Mouse (Mus musculus) midbrain, embryonic 12.5 days (tissue): ENCODE measurements at regions not wholly inside any gene's neighbourhood (a gene's known extent, or its start where the extent isn't known, plus 50 kb on each side); places are given as distances from the start of the nearest gene placed in this dataset.

Source experiments
- ATAC-seq: fragments of 200-750 bp; cut with Nextera tagmentation; 2 replicates; pipeline ENCODE4 v1.8.0; 2017; ENCODE audit warnings: low read depth, moderate TSS enrichment, moderate library complexity; ENCODE audit not compliant: low FRiP score
- H3K27ac ChIP-seq: fragments of 300-500 bp; sonication (generic); replicated peaks from 2 replicates; pipeline ENCODE4 v1.5.1; 2016; ENCODE audit warnings: mild to moderate bottlenecking
- H3K27me3 ChIP-seq: fragments of 300-500 bp; sonication (generic); 2 replicates; pipeline ENCODE4 v1.6.1; 2016; ENCODE audit warnings: mild to moderate bottlenecking
- H3K36me3 ChIP-seq: fragments of 300-500 bp; sonication (generic); 2 replicates; pipeline ENCODE4 v1.6.1; 2016
- H3K4me1 ChIP-seq: fragments of 300-500 bp; sonication (generic); 2 replicates; pipeline ENCODE4 v1.6.1; 2016
- H3K4me2 ChIP-seq: fragments of 300-500 bp; sonication (generic); replicated peaks from 2 replicates; pipeline ENCODE4 v1.6.1; 2016; ENCODE audit warnings: mild to moderate bottlenecking, moderate library complexity
- H3K4me3 ChIP-seq: fragments of 300-500 bp; sonication (generic); 2 replicates; pipeline ENCODE4 v1.5.1; 2016; ENCODE audit warnings: mild to moderate bottlenecking
- H3K9ac ChIP-seq: fragments of 300-500 bp; sonication (generic); replicated peaks from 2 replicates; pipeline ENCODE4 v1.6.1; 2016; ENCODE audit warnings: mild to moderate bottlenecking, moderate library complexity
- H3K9me3 ChIP-seq: fragments of 300-500 bp; sonication (generic); 2 replicates; pipeline ENCODE4 v1.6.1; 2016; ENCODE audit warnings: mild to moderate bottlenecking
- WGBS: fragments of 180-500 bp; shearing (Covaris S2); methylation state at CpG from one replicate; pipeline ENCODE4 v1.1.7; 2016; 5-methylcytosine and 5-hydroxymethylcytosine counted together

DNA sequence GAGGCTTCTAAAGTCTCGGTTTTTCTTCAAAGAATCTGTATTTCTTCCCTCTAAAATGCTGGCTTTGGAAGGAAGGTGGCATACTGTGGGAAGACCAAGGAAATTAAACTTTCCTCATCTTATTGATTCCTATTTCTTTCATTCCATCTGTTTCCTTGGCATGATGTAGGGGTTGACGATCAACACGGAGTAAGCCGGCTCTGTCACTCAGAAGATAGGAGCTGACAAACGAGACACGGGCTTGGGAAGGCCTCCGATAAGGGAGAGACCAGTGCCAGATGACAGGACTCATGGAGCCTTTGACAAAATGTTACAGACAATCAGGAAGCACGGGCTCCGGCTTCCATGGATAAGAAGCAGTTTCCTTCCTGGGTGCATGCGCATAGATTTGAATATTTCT, 101.4 kb upstream of the Hsfy2 start:
- Histone ChIP-seq H3K27me3 (no peaks in the 10 kb centered on the region), H3K4me2 (no peak overlapping the region), H3K27ac (no peak overlapping the region), H3K9ac (no peak overlapping the region), H3K36me3 (no peaks in the 10 kb centered on the region), H3K4me1 (no peaks in the 10 kb centered on the region), H3K9me3 (no peaks in the 10 kb centered on the region), H3K4me3 (no peak overlapping the region)
- no peak for ATAC-seq
- WGBS = 94% methylated on average over 10 of the region's 10 CpGs

DNA sequence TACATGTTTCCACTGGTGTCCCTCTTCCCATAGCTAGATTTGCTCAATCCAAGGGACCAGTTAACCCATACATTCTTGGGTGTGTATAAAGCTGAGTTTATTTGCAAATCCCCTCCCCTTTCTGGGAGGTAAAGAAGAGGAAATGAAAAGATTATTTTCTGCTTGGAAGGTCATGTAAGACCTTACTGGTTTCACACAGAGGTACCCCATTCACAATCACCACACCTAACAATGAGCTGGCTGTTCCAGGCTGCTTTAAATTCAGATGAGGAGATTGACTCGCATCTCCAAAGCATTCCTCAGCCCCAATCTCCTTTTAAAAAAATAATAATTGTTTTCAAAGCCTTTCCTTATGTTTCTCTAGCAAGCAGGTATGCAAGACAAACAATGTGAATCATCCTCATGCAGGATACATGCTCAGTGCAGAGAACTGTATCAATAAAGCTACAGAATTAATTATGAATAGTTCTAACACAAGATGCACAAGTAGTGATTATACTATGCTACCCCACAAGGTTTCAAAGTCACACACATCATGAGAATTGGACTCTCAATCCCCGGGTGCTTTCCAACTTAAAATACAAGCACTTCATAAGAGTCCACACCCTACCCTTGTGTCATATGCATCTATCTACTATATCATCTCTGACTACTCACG, 89.1 kb upstream of the Hsfy2 start:
- Histone ChIP-seq H3K4me3 (no peak overlapping the region), H3K4me2 (no peak overlapping the region), H3K4me1 (no peaks in the 10 kb centered on the region; the same call in 1 of the 2 replicates), H3K9ac (no peak overlapping the region), H3K36me3 (no peaks in the 10 kb centered on the region), H3K9me3 (no peaks in the 10 kb centered on the region), H3K27me3 (no peaks in the 10 kb centered on the region), H3K27ac (no peak overlapping the region)
- WGBS = 46% methylated on average over 3 of the region's 3 CpGs
- ATAC-seq = peak; percentile 60; the same call in 1 of the 2 replicates

DNA sequence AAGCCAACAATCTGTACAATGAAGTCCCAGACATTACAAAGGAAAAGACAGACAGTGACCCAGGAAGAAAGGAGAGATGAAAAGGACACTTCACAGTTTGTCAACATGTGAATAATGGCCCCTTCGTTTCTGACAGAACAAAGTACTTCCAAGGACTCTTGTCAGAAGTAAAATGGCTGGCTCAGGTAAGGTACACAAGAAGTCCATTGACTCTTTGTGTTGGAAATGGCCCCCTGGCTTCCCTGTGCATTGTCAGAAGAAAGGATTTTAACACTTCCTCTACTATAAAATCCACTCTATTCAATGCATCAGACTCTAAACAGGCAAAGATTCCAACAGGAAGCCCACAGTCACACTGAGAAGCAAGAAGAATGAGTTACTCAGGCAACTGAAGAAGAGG, 86.4 kb upstream of the Hsfy2 start:
- 55% methylated on average over 1 of the region's 1 CpGs for WGBS
- ATAC-seq = no peak
- Histone ChIP-seq H3K27ac (no peak overlapping the region), H3K4me1 (no peaks in the 10 kb centered on the region; the same call in 1 of the 2 replicates), H3K27me3 (no peaks in the 10 kb centered on the region), H3K4me3 (no peak overlapping the region), H3K4me2 (no peak overlapping the region), H3K9me3 (no peaks in the 10 kb centered on the region), H3K9ac (no peak overlapping the region), H3K36me3 (no peaks in the 10 kb centered on the region)

DNA sequence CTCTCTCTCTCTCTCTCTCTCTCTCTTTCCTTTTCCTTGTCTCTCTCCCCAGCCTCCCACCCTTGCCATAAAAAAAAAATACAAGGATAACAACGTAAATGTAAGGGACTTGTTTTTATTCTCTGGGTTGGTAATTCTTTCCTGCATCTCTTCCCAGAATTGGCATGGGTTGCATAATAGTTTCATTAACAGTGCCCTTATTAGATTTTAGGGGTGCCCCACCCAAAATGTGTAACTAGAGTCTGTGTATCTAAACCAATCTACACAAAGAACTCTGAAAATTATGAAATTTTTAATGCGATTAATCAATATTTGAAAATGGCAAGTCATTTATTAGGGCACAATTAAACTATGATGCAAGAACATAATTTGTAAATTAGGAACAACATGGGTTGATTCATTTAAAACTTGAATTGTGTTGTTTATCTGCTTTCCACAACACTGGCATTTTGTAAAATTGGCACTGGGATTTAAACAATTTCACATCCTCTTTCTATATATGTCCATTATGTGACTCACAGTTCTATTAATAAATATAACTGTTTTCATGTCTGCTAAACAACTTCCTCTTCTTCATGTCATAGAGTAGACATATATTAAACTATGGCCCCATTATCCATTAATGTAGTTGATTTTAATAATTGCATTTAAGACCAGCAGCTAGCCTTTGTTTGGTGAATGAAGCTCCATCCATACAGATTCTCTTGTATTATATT, 75.9 kb upstream of the Hsfy2 start:
- 94% methylated on average over 2 of the region's 2 CpGs for WGBS

DNA sequence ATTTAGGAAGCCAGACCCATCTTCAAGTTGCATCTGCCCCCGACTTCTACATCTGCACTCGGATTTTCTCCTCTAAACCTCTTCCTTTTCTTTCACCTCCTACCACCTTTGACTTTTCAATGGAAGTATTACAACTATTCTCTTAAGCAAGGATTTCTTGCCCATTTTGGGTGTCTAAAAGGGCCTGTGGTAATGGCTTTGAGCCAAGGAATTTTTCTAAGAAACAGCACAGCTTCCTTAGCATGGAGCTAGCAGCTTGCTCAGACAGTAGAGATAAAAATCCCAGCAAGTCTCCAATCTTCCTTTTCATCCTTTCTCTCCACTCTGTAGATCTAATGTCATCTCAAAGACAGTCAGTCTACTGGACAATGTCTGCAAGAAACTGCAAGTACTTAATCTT, 63.2 kb upstream of the Hsfy2 start:
- ATAC-seq = no peak
- no peaks in the 10 kb centered on the region for H3K27me3 ChIP-seq
- 91% methylated on average over 2 of the region's 2 CpGs for WGBS
- H3K27ac ChIP-seq = no peak overlapping the region
- no peak overlapping the region for H3K4me3 ChIP-seq
- H3K9me3 ChIP-seq = no peaks in the 10 kb centered on the region
- H3K4me1 ChIP-seq = no peaks in the 10 kb centered on the region; the same call in 1 of the 2 replicates
- H3K9ac ChIP-seq = no peak overlapping the region
- H3K36me3 ChIP-seq = no peaks in the 10 kb centered on the region
- H3K4me2 ChIP-seq = no peak overlapping the region

More for the DNA sequence above, 75.9 kb upstream of the Hsfy2 start:
- Histone ChIP-seq H3K27ac (no peak overlapping the region), H3K4me3 (no peak overlapping the region), H3K4me1 (no peaks in the 10 kb centered on the region), H3K9me3 (no peaks in the 10 kb centered on the region), H3K4me2 (no peak overlapping the region), H3K36me3 (no peaks in the 10 kb centered on the region), H3K27me3 (no peaks in the 10 kb centered on the region), H3K9ac (no peak overlapping the region)
- ATAC-seq = no peak

DNA sequence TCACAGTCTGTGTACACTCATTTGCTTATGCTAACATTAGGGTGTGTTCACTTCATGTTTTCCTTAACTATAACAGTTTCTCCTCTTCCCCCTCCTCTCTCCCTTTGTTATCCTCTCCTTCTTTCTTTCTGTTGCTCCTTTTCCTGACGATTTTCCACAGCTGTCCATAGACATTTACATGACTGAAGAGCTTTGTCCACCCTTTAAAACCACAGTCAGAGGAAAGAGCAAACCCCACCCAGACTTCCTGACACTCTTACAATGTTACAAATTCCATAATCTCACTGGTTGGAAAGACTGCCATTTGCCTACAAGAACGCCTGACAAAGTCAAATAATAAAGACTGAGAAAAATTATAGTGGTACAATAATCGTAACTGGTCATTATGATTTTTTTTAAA, 60.3 kb upstream of the Hsfy2 start:
- peak; percentile 58; the same call in 1 of the 2 replicates for ATAC-seq
- Histone ChIP-seq H3K27me3 (no peaks in the 10 kb centered on the region), H3K4me2 (no peak overlapping the region), H3K4me1 (no peaks in the 10 kb centered on the region; the same call in 1 of the 2 replicates), H3K9me3 (no peaks in the 10 kb centered on the region), H3K9ac (no peak overlapping the region), H3K27ac (no peak overlapping the region), H3K36me3 (no peaks in the 10 kb centered on the region), H3K4me3 (no peak overlapping the region)
- 42% methylated on average over 3 of the region's 3 CpGs for WGBS
